Mouse (Mus musculus): ENCODE results near the gene Poglut1.

GRCm38 (mm10) chr16:38492551-38492950 lies 57.5 kb downstream of the Poglut1 start:
- TF ChIP-seq GATA1 (IDR thresholded peaks at IDR 0.05; ENCODE audit: low read length) = no peak
- no peak for TF ChIP-seq TAL1 (IDR thresholded peaks at IDR 0.05; ENCODE audit: low read length)
